Mouse (Mus musculus): Measurements from ENCODE around the gene Plcl1.

DNA sequence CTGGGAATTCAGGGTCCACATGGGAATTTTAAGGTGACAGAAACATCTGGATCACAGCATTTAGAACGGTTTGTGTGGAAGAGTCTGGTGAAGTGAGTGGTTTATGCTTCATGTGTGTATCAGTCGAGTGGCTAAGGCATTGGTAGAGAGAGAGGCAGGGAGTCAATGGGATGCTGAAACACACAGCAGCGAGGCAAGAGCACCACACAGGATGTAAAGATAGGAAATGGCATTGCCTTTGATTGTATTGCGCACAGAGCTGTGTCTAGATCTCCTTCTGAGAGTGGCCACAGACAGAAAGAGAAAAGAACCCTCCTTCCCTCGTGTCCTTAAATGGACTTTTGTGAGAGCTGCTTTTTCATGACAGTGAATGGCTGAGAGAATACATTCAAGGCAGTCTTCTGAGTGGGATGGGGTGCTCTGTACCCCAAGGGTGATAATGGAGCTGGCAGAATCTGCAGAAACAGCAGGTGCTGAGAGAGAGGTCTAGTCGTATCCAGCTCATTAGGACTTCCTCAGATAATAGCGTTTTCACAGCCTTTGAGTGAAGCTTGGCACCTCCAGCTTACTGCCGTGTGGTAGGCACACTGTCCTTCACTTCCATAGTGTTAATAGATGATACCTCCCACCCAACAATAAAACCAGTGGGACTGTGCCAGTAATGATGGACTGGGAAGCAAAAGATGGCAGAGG lies 253.9 kb downstream of the Plcl1 start:
- TF ChIP-seq EP300 (IDR thresholded peaks at IDR 0.05; ENCODE audit: low read depth): no peak
- no peak for TF ChIP-seq CTCF (IDR thresholded peaks at IDR 0.05; ENCODE audit: low read depth)

Measured in liver, postnatal 0 days (tissue).